ENCODE assay signal across 11 mouse cellular contexts in the genomic region with DNA sequence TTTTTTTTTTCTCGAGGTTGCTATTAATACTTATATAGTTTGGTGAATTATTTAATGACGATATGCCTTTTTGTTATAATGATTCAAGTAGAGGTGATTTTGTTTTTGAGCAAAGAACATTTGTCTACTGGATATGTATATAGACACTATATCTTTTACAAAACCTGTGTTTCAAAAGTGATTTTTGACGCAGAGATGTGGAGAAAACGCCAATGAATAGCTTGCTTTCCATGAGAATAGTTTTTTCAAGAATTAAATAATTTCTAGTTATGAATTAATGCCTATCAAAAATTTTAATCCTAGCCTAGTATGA. TPM values are rescaled to one million over a fixed set of nuclear protein-coding genes. Genes with fewer than 3 reads are reported as not detected.
A peak's percentile ranks its signal among the peaks of the same experiment; 100 is the strongest.
DNase-seq lines count a peak whose midpoint lies in the region; ATAC-seq lines count a peak whose summit lies in the region.
"Had no signal": no experiment of that assay in that cellular context is flagged by ENCODE, and none has a peak within 500 bp of the region (broad histone marks: within the 10 kb centered on the region; RNA-seq: fewer than 3 reads in every experiment).

No protein-coding gene starts in this region.

- no peak overlapping the region for H3K9ac ChIP-seq in lung, embryonic 15.5 days
- H3K9ac ChIP-seq in limb, embryonic 12.5 days (replicated peaks), result no peak overlapping the region
- H3K9ac ChIP-seq in stomach, embryonic 16.5 days (ENCODE audit: low read length), result no peak overlapping the region

- peak overlapping the region; percentile 76; the same call in 1 of the 2 replicates for H3K4me2 ChIP-seq in lung, embryonic 15.5 days
- H3K4me2 ChIP-seq in limb, embryonic 12.5 days, result peak overlapping the region; percentile 76
- H3K4me2 ChIP-seq in stomach, embryonic 16.5 days (ENCODE audit: low read depth, low read length), result peak overlapping the region; percentile 69

- no peak for DNase-seq in frontal cortex, postnatal 36 days (ENCODE audit: low spot score in 2 of 2)
- DNase-seq in lung, adult 18-20 months, result no peak
- no peak for DNase-seq in adrenal gland, postnatal 14 days
- DNase-seq in spleen, postnatal 14 days (ENCODE audit: low spot score in 2 of 2), result no peak

- peak; percentile 48 for ATAC-seq in frontal cortex, adult (ENCODE audit: low TSS enrichment)
- no peak for ATAC-seq in lung, embryonic 15.5 days (ENCODE audit: borderline replicate concordance, extremely low read depth, low FRiP score, low TSS enrichment)
- no peak for ATAC-seq in limb, embryonic 12.5 days (ENCODE audit: insufficient number of reproducible peaks, insufficient read depth, low FRiP score, low TSS enrichment, low read depth)
- ATAC-seq in stomach, embryonic 16.5 days (ENCODE audit: insufficient read depth, low FRiP score), result no peak

- no peaks in the 10 kb centered on the region for H3K9me3 ChIP-seq in lung, embryonic 15.5 days
- H3K9me3 ChIP-seq in limb, embryonic 12.5 days, result no peaks in the 10 kb centered on the region
- no peaks in the 10 kb centered on the region for H3K9me3 ChIP-seq in stomach, embryonic 16.5 days (replicated peaks; ENCODE audit: control insufficient read depth, low read length)

- peak overlapping the region; percentile 53; the same call in 1 of the 2 replicates for H3K4me3 ChIP-seq in lung, embryonic 15.5 days
- no peak overlapping the region for H3K4me3 ChIP-seq in limb, embryonic 12.5 days (replicated peaks)
- peak overlapping the region; percentile 58 for H3K4me3 ChIP-seq in stomach, embryonic 16.5 days (replicated peaks; ENCODE audit: low read length)

- H3K36me3 ChIP-seq in lung, embryonic 15.5 days, result no peaks in the 10 kb centered on the region
- H3K36me3 ChIP-seq in limb, embryonic 12.5 days, result no peaks in the 10 kb centered on the region
- H3K36me3 ChIP-seq in stomach, embryonic 16.5 days (ENCODE audit: control insufficient read depth, insufficient read depth, low read length), result no peaks in the 10 kb centered on the region

- no peak overlapping the region for H3K27ac ChIP-seq in lung, embryonic 15.5 days
- no peak overlapping the region for H3K27ac ChIP-seq in limb, embryonic 12.5 days
- H3K27ac ChIP-seq in stomach, embryonic 16.5 days (ENCODE audit: low read length), result no peak overlapping the region

- H3K4me1 ChIP-seq in lung, embryonic 15.5 days, result no peaks in the 10 kb centered on the region
- no peaks in the 10 kb centered on the region for H3K4me1 ChIP-seq in limb, embryonic 12.5 days (replicated peaks)
- no peaks in the 10 kb centered on the region for H3K4me1 ChIP-seq in stomach, embryonic 16.5 days (ENCODE audit: control insufficient read depth, insufficient read depth, low read length)

- H3K27me3 ChIP-seq in lung, embryonic 15.5 days, result no peaks in the 10 kb centered on the region
- no peaks in the 10 kb centered on the region for H3K27me3 ChIP-seq in limb, embryonic 12.5 days
- H3K27me3 ChIP-seq in stomach, embryonic 16.5 days (ENCODE audit: control insufficient read depth, insufficient read depth, low read length), result no peaks in the 10 kb centered on the region
- H3K27me3 ChIP-seq: Patski had no signal

- WGBS in lung, embryonic 15.5 days, result 15% methylated on average over 4 of the region's 4 CpGs
- 25% methylated on average over 4 of the region's 4 CpGs for WGBS in limb, embryonic 12.5 days
- WGBS in stomach, embryonic 16.5 days, result 19% methylated on average over 4 of the region's 4 CpGs

RNA-seq across cellular contexts. Expression of gene Lrriq1, which starts 0.3 kb away (rescaled TPM):
- polyA plus RNA-seq in lung, embryonic 15.5 days (2015; fragmentation: Nextera tagmentation; extraction: Ambion mirVana), result 1.8 and 2.4 TPM in 2 replicates
- 0.13 and 0.19 TPM in 2 replicates for polyA plus RNA-seq in limb, embryonic 12.5 days (2016; fragmentation: Nextera tagmentation; extraction: Ambion mirVana)
- 0.49 and 0.66 TPM in 2 replicates for polyA plus RNA-seq in stomach, embryonic 16.5 days (2015; fragmentation: Nextera tagmentation; extraction: Ambion mirVana)
- 0.70 TPM in 1 of 2 replicates, not detected in the other for total RNA-seq in adrenal gland, postnatal 14 days (2021)
- total RNA-seq: gastrocnemius, postnatal 4 days had no signal
- polyA plus RNA-seq: small intestine, adult 2 months had no signal
